Mouse (Mus musculus) C2C12 (cell line): Measurements from ENCODE around the gene Dgkg.

Experiments used
- CEBPB ChIP-seq: IDR thresholded peaks from one replicate; pipeline ENCODE4 v1.6.1; 2011; ENCODE audit warnings: low read depth, mild to moderate bottlenecking, control low read depth, moderate library complexity
- CTCF ChIP-seq: IDR thresholded peaks from one replicate; pipeline ENCODE4 v1.5.1; 2011; ENCODE audit not compliant: control insufficient read depth, insufficient read depth, insufficient read length
- MAX ChIP-seq: IDR thresholded peaks from one replicate; pipeline ENCODE4 v1.6.1; 2011; ENCODE audit warnings: mild to moderate bottlenecking, control low read depth
- MYOD1 ChIP-seq: IDR thresholded peaks from one replicate; pipeline ENCODE4 v1.6.1; 2011; ENCODE audit warnings: low read depth; ENCODE audit not compliant: control insufficient read depth, insufficient read length

DNA sequence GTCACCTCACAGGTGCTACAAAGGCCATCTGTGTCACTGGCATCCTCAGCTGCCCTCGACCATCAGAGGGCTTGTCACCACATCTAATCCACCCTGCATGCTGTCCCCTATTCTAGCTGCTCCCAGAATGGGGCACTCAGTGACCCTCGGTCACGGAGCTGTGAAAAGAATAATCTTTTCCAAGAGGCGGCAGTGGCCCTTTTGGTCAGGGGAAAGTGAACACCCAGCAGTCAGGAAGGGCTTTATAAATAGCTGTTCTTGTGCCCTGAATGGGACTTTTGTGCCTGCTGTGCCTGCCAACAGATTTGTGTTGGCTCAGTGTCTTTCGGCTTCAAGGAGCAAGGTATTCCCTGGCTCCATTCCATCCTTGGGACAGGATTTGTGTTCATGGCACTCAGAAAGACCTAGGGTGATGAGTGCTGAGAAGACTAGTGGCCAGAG is 129.5 kb downstream of the Dgkg start:
- TF ChIP-seq MAX (no peak), CTCF (no peak), CEBPB (no peak), MYOD1 (no peak)
